Mouse (Mus musculus) lung, embryonic 15.5 days (tissue): Measurements from ENCODE around the gene Ndufa5. TPM values are rescaled to one million over a fixed set of nuclear protein-coding genes. Genes with fewer than 3 reads are reported as not detected.

ENCODE experiments used
- ATAC-seq: fragments of 200-750 bp; cut with Nextera tagmentation; 2 replicates; pipeline ENCODE4 v1.8.0; 2017; ENCODE audit warnings: moderate number of reproducible peaks, borderline replicate concordance; ENCODE audit not compliant: low FRiP score, low TSS enrichment; ENCODE audit errors: extremely low read depth
- H3K27ac ChIP-seq: fragments of 300-500 bp; sonication (generic); 2 replicates; pipeline ENCODE4 v1.5.1; 2015; ENCODE audit warnings: moderate library complexity, mild to moderate bottlenecking, inconsistent platforms
- H3K27me3 ChIP-seq: fragments of 300-500 bp; sonication (generic); 2 replicates; pipeline ENCODE4 v1.6.1; 2015; ENCODE audit warnings: inconsistent platforms
- H3K36me3 ChIP-seq: fragments of 300-500 bp; sonication (generic); 2 replicates; pipeline ENCODE4 v1.6.1; 2015; ENCODE audit warnings: inconsistent platforms
- H3K4me1 ChIP-seq: fragments of 300-500 bp; sonication (generic); 2 replicates; pipeline ENCODE4 v1.6.1; 2015; ENCODE audit warnings: inconsistent platforms
- H3K4me2 ChIP-seq: fragments of 300-500 bp; sonication (generic); 2 replicates; pipeline ENCODE4 v1.6.1; 2015; ENCODE audit warnings: inconsistent platforms, mild to moderate bottlenecking, moderate library complexity
- H3K4me3 ChIP-seq: fragments of 300-500 bp; sonication (generic); 2 replicates; pipeline ENCODE4 v1.5.1; 2015; ENCODE audit warnings: mild to moderate bottlenecking, inconsistent platforms
- H3K9ac ChIP-seq: fragments of 300-500 bp; sonication (generic); 2 replicates; pipeline ENCODE4 v1.6.1; 2015; ENCODE audit warnings: inconsistent platforms
- H3K9me3 ChIP-seq: fragments of 300-500 bp; sonication (generic); 2 replicates; pipeline ENCODE4 v1.6.1; 2016; ENCODE audit warnings: inconsistent platforms
- WGBS: fragments of 180-500 bp; shearing (Covaris S2); methylation state at CpG from one replicate; pipeline ENCODE4 v1.1.7; 2015; 5-methylcytosine and 5-hydroxymethylcytosine counted together
- polyA plus RNA-seq: library from polyadenylated mRNA; unstranded; fragments of >200 nt; fragmentation: Nextera tagmentation; extraction: Ambion mirVana; gene quantifications from 2 replicates; pipeline ENCODE4 v1.2.1, GENCODE M21; 2015

The Ndufa5 gene
- polyA plus RNA-seq, 1 experiment from 2014 or later = 290 TPM

DNA sequence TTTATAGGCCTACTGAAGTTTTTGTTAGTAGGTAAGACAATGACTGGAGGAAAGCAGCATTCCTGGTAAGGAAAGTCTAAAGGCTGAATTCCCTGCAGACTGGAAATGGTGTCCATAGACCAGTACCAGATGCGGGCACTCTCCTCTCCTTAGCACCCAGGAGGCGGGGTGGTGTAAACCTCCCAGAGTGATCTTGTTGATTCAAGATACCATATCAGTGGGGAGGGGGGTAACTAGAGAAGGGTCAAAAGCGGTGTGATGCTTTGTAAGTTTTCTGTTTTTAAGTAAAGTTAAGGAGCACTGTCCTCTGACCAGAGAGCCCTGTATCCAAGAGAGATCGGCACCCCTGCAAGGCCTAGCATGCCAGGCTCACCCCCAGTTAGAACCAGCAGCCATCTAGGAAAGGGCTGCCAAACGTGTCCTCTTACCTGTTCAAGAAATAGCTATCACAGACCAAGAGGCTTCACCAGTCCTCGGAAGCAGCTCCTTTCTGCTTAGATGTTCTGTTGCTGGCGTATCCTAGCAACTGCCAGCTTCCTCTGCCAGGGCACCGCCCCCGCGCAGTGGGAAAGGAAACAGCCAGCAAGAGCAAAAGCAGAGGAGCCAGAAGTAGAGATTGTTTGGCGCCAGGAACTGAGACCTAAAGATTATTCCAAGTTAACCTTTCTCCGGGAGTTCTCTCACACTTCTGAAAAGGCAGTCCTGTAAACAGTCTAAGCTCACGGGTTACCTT lies 13.1 kb downstream of the Ndufa5 start, which contains the start of gene Iqub:
Gene Iqub (minus strand): TSS at position 516 of the 733 bp plus-strand sequence.
- H3K9ac ChIP-seq = no peak within 1 kb of the TSS
- no peak within 1 kb of the TSS for H3K4me3 ChIP-seq
- peak within 1 kb of the TSS; percentile 20; the same call in 1 of the 2 replicates for H3K4me2 ChIP-seq
- ATAC-seq = peak; percentile 62; the same call in 1 of the 2 replicates
- 15% methylated on average over 13 of the region's 13 CpGs for WGBS
- H3K36me3 ChIP-seq = peaks cover 17% of the 10 kb centered on the region
- no peaks in the 10 kb centered on the region for H3K9me3 ChIP-seq
- peaks cover 8% of the 10 kb centered on the region for H3K4me1 ChIP-seq
- H3K27me3 ChIP-seq = no peaks in the 10 kb centered on the region
- 0 out of 2 replicates have a peak within 1 kb of the TSS, but pooled peaks have one; percentile 19 for H3K27ac ChIP-seq

DNA sequence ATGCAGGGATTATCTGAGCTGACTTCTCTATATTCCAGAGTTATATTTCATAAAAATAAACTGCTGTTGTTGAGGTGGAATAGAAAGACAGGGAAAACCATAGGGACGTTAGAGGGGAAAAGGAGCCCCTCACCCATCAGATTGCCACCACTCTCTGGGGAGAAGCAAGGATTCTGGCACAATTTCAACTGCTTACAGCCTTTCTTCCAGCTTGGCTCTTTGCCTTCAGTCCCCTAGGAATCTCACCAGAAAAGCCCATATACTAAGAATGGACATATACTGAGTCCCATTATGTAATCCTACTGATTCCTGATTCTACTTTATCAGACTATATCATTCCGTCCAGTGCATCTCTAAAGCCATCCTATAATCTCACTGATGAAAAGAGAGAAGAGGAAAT lies 23.7 kb downstream of the Ndufa5 start:
- WGBS = 47% methylated on average over 2 of the region's 2 CpGs

DNA sequence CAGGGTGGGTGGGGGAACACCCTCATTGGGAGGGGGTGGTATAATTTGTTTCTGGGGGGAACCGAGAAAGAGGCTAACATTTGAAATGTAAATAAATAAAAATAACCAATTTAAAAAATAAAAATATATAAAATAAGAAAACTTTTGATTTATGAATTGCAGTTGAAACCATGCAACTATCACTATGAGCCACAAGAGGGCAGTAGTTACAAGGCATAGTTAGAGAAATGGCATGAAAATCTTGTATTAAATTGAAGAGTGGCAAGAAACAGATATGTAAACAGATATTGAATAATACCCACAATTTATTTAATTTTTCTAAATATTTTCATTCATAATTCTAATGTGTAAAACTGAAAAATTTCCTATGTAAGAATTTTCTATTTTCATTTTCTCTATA lies 37.5 kb downstream of the Ndufa5 start:
- no peak for ATAC-seq
- no peak overlapping the region for H3K27ac ChIP-seq
- H3K27me3 ChIP-seq = no peaks in the 10 kb centered on the region
- 0% methylated on average over 1 of the region's 1 CpGs for WGBS
- no peak overlapping the region for H3K9ac ChIP-seq
- no peaks in the 10 kb centered on the region for H3K9me3 ChIP-seq
- H3K4me3 ChIP-seq = no peak overlapping the region
- H3K4me2 ChIP-seq = no peak overlapping the region
- H3K36me3 ChIP-seq = no peaks in the 10 kb centered on the region
- H3K4me1 ChIP-seq = no peaks in the 10 kb centered on the region

More for the DNA sequence above, 23.7 kb downstream of the Ndufa5 start:
- no peak for ATAC-seq
- Histone ChIP-seq H3K36me3 (no peaks in the 10 kb centered on the region), H3K9ac (no peak overlapping the region), H3K4me1 (no peaks in the 10 kb centered on the region), H3K27ac (no peak overlapping the region), H3K9me3 (no peaks in the 10 kb centered on the region), H3K4me3 (no peak overlapping the region), H3K27me3 (no peaks in the 10 kb centered on the region), H3K4me2 (no peak overlapping the region)

- Histone ChIP-seq H3K4me1 (no peaks in the 10 kb centered on the region), H3K9me3 (no peaks in the 10 kb centered on the region), H3K36me3 (no peaks in the 10 kb centered on the region), H3K27ac (no peak overlapping the region), H3K4me3 (no peak overlapping the region), H3K9ac (no peak overlapping the region), H3K4me2 (no peak overlapping the region), H3K27me3 (no peaks in the 10 kb centered on the region)
- 74% methylated on average over 5 of the region's 5 CpGs for WGBS
- no peak for ATAC-seq
These were observed 41.3 kb downstream of the Ndufa5 start for GRCm38 (mm10) chr6:24486530-24486929.

- Histone ChIP-seq H3K27ac (no peak overlapping the region), H3K9ac (no peak overlapping the region), H3K4me1 (no peaks in the 10 kb centered on the region), H3K36me3 (no peaks in the 10 kb centered on the region), H3K9me3 (no peaks in the 10 kb centered on the region), H3K4me3 (no peak overlapping the region), H3K27me3 (no peaks in the 10 kb centered on the region), H3K4me2 (no peak overlapping the region)
- ATAC-seq = no peak
- WGBS = 73% methylated on average over 1 of the region's 1 CpGs
These were observed 57.2 kb downstream of the Ndufa5 start for GRCm38 (mm10) chr6:24470571-24471132.

DNA sequence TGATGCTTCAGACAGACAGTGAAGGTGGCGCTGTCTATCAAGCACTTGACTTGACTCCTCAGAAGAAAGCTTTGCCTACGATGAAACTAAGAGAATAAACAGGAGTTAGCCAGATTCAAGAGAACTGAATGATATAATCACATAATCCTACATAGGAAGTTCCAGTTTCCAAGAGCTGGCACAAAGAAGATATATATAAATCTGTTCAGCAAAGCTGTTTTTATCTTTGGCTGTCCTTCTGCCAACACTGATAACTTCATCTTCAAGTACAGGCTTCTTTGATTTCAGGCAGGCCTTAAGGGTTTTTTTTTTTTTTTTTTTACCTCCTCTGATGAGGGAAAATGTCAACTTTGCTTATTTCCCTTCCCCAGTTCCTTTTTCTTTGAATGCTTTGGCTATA lies 57.7 kb downstream of the Ndufa5 start:
- no peaks in the 10 kb centered on the region for H3K9me3 ChIP-seq
- H3K9ac ChIP-seq = no peak overlapping the region
- H3K4me2 ChIP-seq = no peak overlapping the region
- no peaks in the 10 kb centered on the region for H3K27me3 ChIP-seq
- H3K4me3 ChIP-seq = no peak overlapping the region
- WGBS = 84% methylated on average over 2 of the region's 2 CpGs
- no peak for ATAC-seq
- H3K27ac ChIP-seq = no peak overlapping the region
- no peaks in the 10 kb centered on the region for H3K36me3 ChIP-seq
- no peaks in the 10 kb centered on the region for H3K4me1 ChIP-seq

Other genes starting within 250 kb of the Ndufa5 start
- gene Iqub, start 12.9 kb downstream of the Ndufa5 start, polyA plus RNA-seq = 0.99 and 1.2 TPM in 2 replicates
- gene Asb15, start 131 bp upstream of the Ndufa5 start, polyA plus RNA-seq = not detected in 2 replicates
- gene Lmod2, start 69.7 kb upstream of the Ndufa5 start, polyA plus RNA-seq = 1.0 and 1.8 TPM in 2 replicates
- 67.3 and 68.5 TPM in 2 replicates for gene Wasl, start 137.0 kb upstream of the Ndufa5 start, polyA plus RNA-seq
- gene Hyal6, start 205.2 kb upstream of the Ndufa5 start, polyA plus RNA-seq = not detected in 2 replicates
- gene Hyal4, start 220.3 kb upstream of the Ndufa5 start, polyA plus RNA-seq = not detected in 2 replicates